ENCODE assay signal across 24 mouse cellular contexts in the genomic region with DNA sequence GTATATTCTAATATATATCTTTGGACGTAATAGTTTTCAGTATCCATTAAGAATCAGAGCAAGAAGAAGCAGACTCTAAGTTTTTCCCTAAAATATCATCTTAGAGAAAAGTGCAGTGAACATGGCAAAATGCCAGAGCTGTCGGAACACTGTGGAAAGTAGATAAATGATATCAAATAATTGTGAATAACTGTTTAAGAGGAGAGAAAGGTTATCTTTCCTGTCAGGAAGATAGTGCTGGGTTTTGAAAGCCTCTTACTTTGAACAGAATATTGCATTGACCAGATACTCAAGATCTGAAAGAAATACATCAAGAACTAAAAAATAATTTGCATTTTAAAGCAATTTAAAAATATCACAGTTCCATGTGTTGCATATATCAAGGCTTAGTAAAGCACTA.
A peak's percentile ranks its signal among the peaks of the same experiment; 100 is the strongest.
DNase-seq lines count a peak whose midpoint lies in the region; ATAC-seq and TF ChIP-seq lines count a peak whose summit lies in the region.
"Had no signal": no experiment of that assay in that cellular context is flagged by ENCODE, and none has a peak within 500 bp of the region (broad histone marks: within the 10 kb centered on the region; RNA-seq: fewer than 3 reads in every experiment).

No protein-coding gene starts in this region.

- H3K27me3 ChIP-seq in limb, embryonic 14.5 days (ENCODE audit: control insufficient read depth, insufficient read depth, low read length) = no peaks in the 10 kb centered on the region
- H3K27me3 ChIP-seq in limb, embryonic 10.5 days (ENCODE audit: low read depth, poor library complexity, severe bottlenecking) = no peaks in the 10 kb centered on the region
- no peaks in the 10 kb centered on the region for H3K27me3 ChIP-seq in MEL (ENCODE audit: control insufficient read depth in 1 of 2, insufficient read depth in 2 of 2, low read length in 2 of 2)
- H3K27me3 ChIP-seq: embryonic facial prominence, embryonic 12.5 days; embryonic facial prominence, embryonic 15.5 days; heart, embryonic 13.5 days; hindbrain, embryonic 15.5 days; intestine, embryonic 15.5 days; Patski had no signal

- H3K27ac ChIP-seq in limb, embryonic 14.5 days (replicated peaks; ENCODE audit: low read depth, low read length) = no peak overlapping the region
- no peak overlapping the region for H3K27ac ChIP-seq in limb, embryonic 10.5 days
- no peak overlapping the region for H3K27ac ChIP-seq in MEL (ENCODE audit: control insufficient read depth, low read depth, low read length)
- H3K27ac ChIP-seq: embryonic facial prominence, embryonic 12.5 days; embryonic facial prominence, embryonic 15.5 days; heart, adult 2 months; heart, embryonic 10.5 days; heart, embryonic 13.5 days; hindbrain, embryonic 15.5 days; intestine, embryonic 15.5 days had no signal

- no peak overlapping the region for H3K4me3 ChIP-seq in limb, embryonic 14.5 days (replicated peaks; ENCODE audit: low read length)
- H3K4me3 ChIP-seq in limb, embryonic 10.5 days = no peak overlapping the region
- H3K4me3 ChIP-seq in MEL (ENCODE audit: control insufficient read depth in 1 of 2, insufficient read depth in 1 of 2, low read depth in 2 of 2, low read length in 2 of 2) = no peak overlapping the region
- H3K4me3 ChIP-seq: embryonic facial prominence, embryonic 12.5 days; embryonic facial prominence, embryonic 15.5 days; heart, adult 2 months; heart, embryonic 10.5 days; heart, embryonic 13.5 days; hindbrain, embryonic 15.5 days; intestine, embryonic 15.5 days had no signal

- H3K9me3 ChIP-seq in limb, embryonic 14.5 days (ENCODE audit: control insufficient read depth, low read length) = no peaks in the 10 kb centered on the region
- no peaks in the 10 kb centered on the region for H3K9me3 ChIP-seq in limb, embryonic 10.5 days (replicated peaks)
- no peaks in the 10 kb centered on the region for H3K9me3 ChIP-seq in MEL (replicated peaks; ENCODE audit: insufficient read depth, low read length)
- H3K9me3 ChIP-seq: embryonic facial prominence, embryonic 12.5 days; embryonic facial prominence, embryonic 15.5 days; heart, embryonic 10.5 days; heart, embryonic 13.5 days; intestine, embryonic 15.5 days had no signal

- TF ChIP-seq CTCF in MEL (IDR thresholded peaks at IDR 0.05 in 2 of 3, conservative IDR thresholded peaks at IDR 0.05 in 1 of 3; ENCODE audit: control insufficient read depth in 1 of 3, insufficient read depth in 1 of 3, low read depth in 2 of 3, low read length in 3 of 3, poor library complexity in 1 of 3, severe bottlenecking in 1 of 3) = no peak

- no peak for ATAC-seq in limb, embryonic 14.5 days (ENCODE audit: low FRiP score, low read depth)
- ATAC-seq: forebrain, embryonic 14.5 days; intestine, embryonic 15.5 days; Patski had no signal

- H3K4me2 ChIP-seq in limb, embryonic 14.5 days (replicated peaks; ENCODE audit: low read depth, low read length, severe bottlenecking) = no peak overlapping the region
- H3K4me2 ChIP-seq: embryonic facial prominence, embryonic 12.5 days; embryonic facial prominence, embryonic 15.5 days; heart, embryonic 13.5 days; hindbrain, embryonic 15.5 days; intestine, embryonic 15.5 days had no signal

- 83% methylated on average over 2 of the region's 2 CpGs for WGBS in limb, embryonic 14.5 days
- 96% methylated on average over 2 of the region's 2 CpGs for WGBS in limb, embryonic 10.5 days

- H3K36me3 ChIP-seq in limb, embryonic 14.5 days (ENCODE audit: control insufficient read depth, insufficient read depth, low read length) = no peaks in the 10 kb centered on the region
- no peaks in the 10 kb centered on the region for H3K36me3 ChIP-seq in limb, embryonic 10.5 days
- no peaks in the 10 kb centered on the region; a peak in 1 of 4 replicates for H3K36me3 ChIP-seq in MEL (ENCODE audit: control insufficient read depth in 1 of 2, insufficient read depth in 2 of 2, low read length in 2 of 2)
- H3K36me3 ChIP-seq: embryonic facial prominence, embryonic 12.5 days; embryonic facial prominence, embryonic 15.5 days; heart, embryonic 10.5 days; heart, embryonic 13.5 days; hindbrain, embryonic 15.5 days; intestine, embryonic 15.5 days had no signal

- no peak for TF ChIP-seq RAD21 in MEL (IDR thresholded peaks at IDR 0.05; ENCODE audit: low read depth, low read length)

- H3K4me1 ChIP-seq in limb, embryonic 14.5 days (ENCODE audit: control insufficient read depth, insufficient read depth, low read length) = no peaks in the 10 kb centered on the region
- H3K4me1 ChIP-seq in limb, embryonic 10.5 days = no peaks in the 10 kb centered on the region
- H3K4me1 ChIP-seq in MEL (ENCODE audit: control insufficient read depth in 1 of 2, insufficient read depth in 2 of 2, low read length in 2 of 2) = peaks cover 0 to 13% of the 10 kb centered on the region in 2 experiments; a peak in 2 of 4 replicates
- H3K4me1 ChIP-seq: embryonic facial prominence, embryonic 12.5 days; embryonic facial prominence, embryonic 15.5 days; heart, embryonic 10.5 days; heart, embryonic 13.5 days; hindbrain, embryonic 15.5 days; intestine, embryonic 15.5 days had no signal

- DNase-seq in cerebellum, postnatal 10 days = peak; percentile 1 to 2
- no peak for DNase-seq in cerebellum, postnatal 25 days
- peak; percentile 11 for DNase-seq in limb, embryonic 14.5 days (ENCODE audit: low spot score)
- DNase-seq in limb, embryonic 10.5 days (ENCODE audit: low spot score) = no peak
- peak; percentile 34 for DNase-seq in MEL (ENCODE audit: low read depth, low spot score)
- DNase-seq in urinary bladder, adult 18-20 months (ENCODE audit: low spot score in 2 of 2) = no peak
- DNase-seq: adrenal gland, postnatal 10 days; adrenal gland, postnatal 36 days; cerebellum, adult 11-12 months; cerebellum, adult 8-10 months; cerebellum, postnatal 14 days; gastrocnemius, postnatal 10 days; gastrocnemius, postnatal 36 days; heart, adult 2 months; heart, postnatal 14 days; heart, postnatal 4 days had no signal

- H3K9ac ChIP-seq in limb, embryonic 14.5 days (ENCODE audit: low read depth, low read length, severe bottlenecking) = no peak overlapping the region
- no peak overlapping the region for H3K9ac ChIP-seq in MEL (ENCODE audit: control insufficient read depth, low read depth, low read length, poor library complexity, severe bottlenecking)
- H3K9ac ChIP-seq: embryonic facial prominence, embryonic 12.5 days; embryonic facial prominence, embryonic 15.5 days; heart, embryonic 13.5 days; hindbrain, embryonic 15.5 days; intestine, embryonic 15.5 days had no signal

- TF ChIP-seq EP300 in MEL (IDR thresholded peaks at IDR 0.05; ENCODE audit: low read depth in 1 of 2, low read length in 2 of 2) = peak; percentile 78 to 91

- no peaks in the 10 kb centered on the region for H3K79me2 ChIP-seq in MEL (ENCODE audit: control insufficient read depth, insufficient read depth, low read length, poor library complexity)

- no peak for TF ChIP-seq POLR2A in limb, embryonic 14.5 days (IDR thresholded peaks at IDR 0.05; ENCODE audit: borderline replicate concordance, extremely low read depth, insufficient read depth, insufficient read length)
- TF ChIP-seq POLR2A in MEL (IDR thresholded peaks at IDR 0.05; ENCODE audit: control insufficient read depth in 1 of 2, insufficient read depth in 1 of 2, low read depth in 1 of 2, low read length in 2 of 2, poor library complexity in 1 of 2) = no peak

TF ChIP-seq in MEL, 35 proteins besides CTCF, POLR2A, EP300 and RAD21:
- peak; percentile 69 for TF ChIP-seq RCOR1 (IDR thresholded peaks at IDR 0.05; ENCODE audit: low read depth, low read length)
- peak; percentile 52; the same call in 1 of the 2 replicates for TF ChIP-seq ETS1 (IDR thresholded peaks at IDR 0.05; ENCODE audit: low read depth, low read length)
- peak; percentile 77 for TF ChIP-seq GATA1 (IDR thresholded peaks at IDR 0.05; ENCODE audit: low read depth, low read length)
- TF ChIP-seq BHLHE40 (IDR thresholded peaks at IDR 0.05; ENCODE audit: borderline replicate concordance, low read depth, low read length) = no peak
- TF ChIP-seq TCF12 (IDR thresholded peaks at IDR 0.05; ENCODE audit: low read depth, low read length) = peak; percentile 91
- TF ChIP-seq MYB (IDR thresholded peaks at IDR 0.05; ENCODE audit: low read depth, low read length) = peak; percentile 43; the same call in 1 of the 2 replicates
- no peak for TF ChIP-seq CHD2 (IDR thresholded peaks at IDR 0.05; ENCODE audit: low read length)
TF ChIP-seq in MEL: peak in this region for 5.

Comparison
In these comparisons a context has a peak if more than half of its experiments do, and no peak if none do; other contexts are left out.
1. DNase-seq: peak in cerebellum, postnatal 10 days (2 of 2), limb, embryonic 14.5 days (single experiment) and MEL (single experiment); none in cerebellum, postnatal 25 days (0 of 2), limb, embryonic 10.5 days (single experiment) and urinary bladder, adult 18-20 months (0 of 2).